ENCODE assay signal across 8 mouse cellular contexts in the genomic region with DNA sequence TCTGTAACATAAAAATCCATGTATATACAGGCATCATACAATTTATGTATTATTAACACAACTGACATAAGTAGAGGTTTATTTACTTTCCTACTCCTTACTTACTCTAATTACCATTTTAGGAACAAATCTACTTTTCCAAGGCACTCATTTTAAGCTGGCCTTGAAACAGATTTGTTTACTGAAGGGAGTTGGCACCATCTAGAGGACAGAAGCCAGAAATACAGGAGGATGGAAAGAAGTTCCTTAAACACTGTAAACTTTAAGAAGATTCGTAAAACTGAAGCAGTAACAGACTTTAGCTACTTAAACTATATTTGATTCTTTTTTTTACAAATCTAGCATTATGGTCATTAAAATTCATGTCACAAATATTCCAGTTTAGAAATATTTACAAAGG. TPM values are rescaled to one million over a fixed set of nuclear protein-coding genes. Genes with fewer than 3 reads are reported as not detected.
DNase-seq lines count a peak whose midpoint lies in the region; ATAC-seq lines count a peak whose summit lies in the region.

No protein-coding gene starts in this region.

- peak; percentile 63 for ATAC-seq in CD4-positive, CD25-positive, alpha-beta regulatory T cell, adult 4 months
- ATAC-seq in erythroid progenitor cell, adult 5-6 weeks (replicated peaks; ENCODE audit: low FRiP score, poor library complexity, severe bottlenecking): 0 out of 2 replicates have a peak, but pooled peaks have one; percentile 44

- peak; percentile 37 for DNase-seq in adrenal gland, postnatal 14 days
- no peak for DNase-seq in adrenal gland, postnatal 4 days (ENCODE audit: low spot score in 2 of 2)
- DNase-seq in kidney, postnatal 10 days: peak; percentile 47
- no peak for DNase-seq in kidney, adult 11 months
- peak; percentile 37 for DNase-seq in skeletal muscle tissue, adult 2 months (ENCODE audit: low read depth, low spot score)
- DNase-seq in spleen, adult 12 weeks (ENCODE audit: low spot score): no peak

RNA-seq across cellular contexts. Expression of a gene that starts 8.5 kb away (rescaled TPM):
- 7.9 and 8.0 TPM in 2 replicates for total RNA-seq in adrenal gland, postnatal 14 days (2021)
- 10 to 100 TPM in 1 of 2 experiments, 1 to 10 TPM in 1; 9.6 to 10.4 TPM for total RNA-seq in adrenal gland, postnatal 4 days (2021)
- under 1 TPM; 0.38 to 0.44 TPM for polyA plus RNA-seq in CD4-positive, CD25-positive, alpha-beta regulatory T cell, adult 4 months (2017; shearing (Covaris generic))
- total RNA-seq in erythroid progenitor cell, adult 5-6 weeks (2015; ENCODE audit: low replicate concordance): 1.7 and 11.5 TPM in 2 replicates
- 3.0 TPM in 1 of 2 replicates, not detected in the other for total RNA-seq in erythroid progenitor cell, adult 5-6 weeks (2017; ENCODE audit: low replicate concordance)

RNA-seq across cellular contexts. Expression of a gene that starts 29.2 kb away (rescaled TPM):
- 0.30 TPM in 1 of 2 replicates, not detected in the other for total RNA-seq in adrenal gland, postnatal 14 days (2021)
- under 1 TPM; 0.36 to 0.45 TPM for total RNA-seq in adrenal gland, postnatal 4 days (2021)
- polyA plus RNA-seq in CD4-positive, CD25-positive, alpha-beta regulatory T cell, adult 4 months (2017; shearing (Covaris generic)): under 1 TPM in 1 of 2 experiments, not detected in 1; 0.17 TPM
- total RNA-seq in erythroid progenitor cell, adult 5-6 weeks (2015; ENCODE audit: low replicate concordance): not detected in 2 replicates
- not detected in 2 replicates for total RNA-seq in erythroid progenitor cell, adult 5-6 weeks (2017; ENCODE audit: low replicate concordance)

RNA-seq across cellular contexts. Expression of a gene that starts 30.7 kb away (rescaled TPM):
- total RNA-seq in adrenal gland, postnatal 14 days (2021): 3.7 and 3.8 TPM in 2 replicates
- 1 to 10 TPM; 6.0 to 6.8 TPM for total RNA-seq in adrenal gland, postnatal 4 days (2021)
- polyA plus RNA-seq in CD4-positive, CD25-positive, alpha-beta regulatory T cell, adult 4 months (2017; shearing (Covaris generic)): 1 to 10 TPM in 1 of 2 experiments, under 1 TPM in 1; 0.79 to 1.1 TPM
- total RNA-seq in erythroid progenitor cell, adult 5-6 weeks (2015; ENCODE audit: low replicate concordance): 2.1 and 2.5 TPM in 2 replicates
- total RNA-seq in erythroid progenitor cell, adult 5-6 weeks (2017; ENCODE audit: low replicate concordance): 0.61 and 0.77 TPM in 2 replicates

Comparison
In these comparisons a context has a peak if more than half of its experiments do, and no peak if none do; other contexts are left out.
1. DNase-seq: peak in adrenal gland, postnatal 14 days (single experiment), kidney, postnatal 10 days (single experiment) and skeletal muscle tissue, adult 2 months (single experiment); none in adrenal gland, postnatal 4 days (0 of 2), kidney, adult 11 months (single experiment) and spleen, adult 12 weeks (single experiment).